Mouse (Mus musculus): ENCODE data around the gene Tcaim.

- TF ChIP-seq EP300 (IDR thresholded peaks at IDR 0.05; ENCODE audit: low read depth) (no peak), CTCF (IDR thresholded peaks at IDR 0.05; ENCODE audit: low read depth) (no peak)
These were observed 31.5 kb downstream of the Tcaim start for GRCm38 (mm10) chr9:122836790-122837189.

Measured in heart, postnatal 0 days (tissue).